Mouse (Mus musculus): ENCODE data around the gene 4930596D02Rik. TPM values are rescaled to one million over a fixed set of nuclear protein-coding genes. Genes with fewer than 3 reads are reported as not detected.

Gene 4930596D02Rik
- not detected in 2 replicates for polyA plus RNA-seq (2012; rRNA removed)

DNA sequence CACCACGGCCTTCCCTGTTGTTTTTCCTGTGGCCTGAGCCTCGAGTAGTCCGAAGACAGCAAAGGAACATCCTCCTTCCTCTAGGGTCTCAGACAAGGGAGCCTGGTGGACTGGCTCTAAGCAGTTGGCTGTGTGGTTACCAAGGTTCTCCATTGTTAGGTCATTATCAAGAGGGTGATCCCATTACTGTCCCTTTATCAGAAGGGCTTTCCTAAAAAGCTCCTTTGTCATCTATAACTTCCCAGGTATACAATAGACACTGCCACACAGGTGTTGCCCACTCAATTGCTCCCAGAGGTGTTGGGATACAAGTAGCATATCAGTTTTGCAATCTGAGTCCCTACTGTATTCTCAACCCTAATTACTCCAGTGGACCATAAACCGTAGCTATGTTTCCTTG, at the start of gene 4930596D02Rik:
TSS of gene 4930596D02Rik (minus strand) at position 101 of the 400 bp plus-strand sequence.

All from ovary, adult 2 months (tissue).